Mouse (Mus musculus) left cerebral cortex, adult 8-10 months (tissue): ENCODE data around the gene Klrd1. TPM values are rescaled to one million over a fixed set of nuclear protein-coding genes. Genes with fewer than 3 reads are reported as not detected.

Source experiments
- total RNA-seq, 4 experiments: library from RNA; stranded (reverse); gene quantifications; 2 replicates each; pipeline ENCODE4 v1.2.4; 2022

Klrd1 gene
- total RNA-seq, 4 experiments from 2014 or later = not detected

Other genes starting within 250 kb of the Klrd1 start
- gene Clec12a, start 249.1 kb upstream of the Klrd1 start, total RNA-seq = under 1 TPM; 0.44 to 0.74 (median 0.58) TPM
- gene Clec12b, start 205.9 kb upstream of the Klrd1 start, total RNA-seq = not detected
- gene Clec1b, start 194.5 kb upstream of the Klrd1 start, total RNA-seq = 1 to 10 TPM in 1 of 4 experiments, under 1 TPM in 1, not detected in 2; 0.46 to 1.3 TPM
- under 1 TPM in 2 of 4 experiments, not detected in 2; 0.14 to 0.30 TPM for gene Clec9a, start 182.9 kb upstream of the Klrd1 start, total RNA-seq
- 1 to 10 TPM in 3 of 4 experiments, under 1 TPM in 1; 0.58 to 1.9 (median 1.4) TPM for gene Clec1a, start 139.8 kb upstream of the Klrd1 start, total RNA-seq
- gene Olr1, start 84.6 kb upstream of the Klrd1 start, total RNA-seq = under 1 TPM in 1 of 4 experiments, not detected in 3; 0.14 TPM
- gene Tmem52b, start 79.2 kb upstream of the Klrd1 start, total RNA-seq = not detected
- 100 to 1,000 TPM; 760 to 878 (median 821) TPM for gene Gabarapl1, start 58.6 kb upstream of the Klrd1 start, total RNA-seq
- not detected for gene Klre1, start 13.9 kb upstream of the Klrd1 start, total RNA-seq
- gene Klrk1, start 32.1 kb downstream of the Klrd1 start, total RNA-seq = not detected
- not detected for gene Klrc3, start 51.6 kb downstream of the Klrd1 start, total RNA-seq
- not detected for gene Klrc2, start 68.9 kb downstream of the Klrd1 start, total RNA-seq
- gene Klrc1, start 87.2 kb downstream of the Klrd1 start, total RNA-seq = not detected
- not detected for gene Klri1, start 125.3 kb downstream of the Klrd1 start, total RNA-seq
- not detected for gene Klri2, start 148.7 kb downstream of the Klrd1 start, total RNA-seq
- not detected for gene Gm156, start 192.5 kb downstream of the Klrd1 start, total RNA-seq